Mouse (Mus musculus) myocyte (in vitro differentiated cells): ENCODE data around the gene Tmem11.

Experiments
- MAX ChIP-seq: IDR thresholded peaks from one replicate; pipeline ENCODE4 v1.6.1; 2011; ENCODE audit warnings: low read depth, mild to moderate bottlenecking, control low read depth
- MYOD1 ChIP-seq, 3 experiments: IDR thresholded peaks; one replicate each; pipeline ENCODE4 v1.6.1; 2011; ENCODE audit warnings: control low read depth in 2 of 3, low read depth in 2 of 3, mild to moderate bottlenecking in 2 of 3, moderate library complexity in 1 of 3; ENCODE audit not compliant: insufficient read length in 2 of 3, control insufficient read depth in 1 of 3
- MYOG ChIP-seq, 3 experiments: IDR thresholded peaks; one replicate each; pipeline ENCODE4 v1.6.1; 2011; ENCODE audit warnings: control low read depth in 2 of 3, low read depth in 2 of 3, mild to moderate bottlenecking in 2 of 3; ENCODE audit not compliant: insufficient read length in 2 of 3, control insufficient read depth in 1 of 3, insufficient read depth in 1 of 3
- POLR2A ChIP-seq: IDR thresholded peaks from one replicate; pipeline ENCODE4 v1.6.1; 2011; ENCODE audit warnings: low read depth, mild to moderate bottlenecking, control low read depth, moderate library complexity; ENCODE audit not compliant: insufficient read length
- SRF ChIP-seq: IDR thresholded peaks from one replicate; pipeline ENCODE4 v1.6.1; 2011; ENCODE audit warnings: low read depth; ENCODE audit not compliant: control insufficient read depth, insufficient read length
- TCF12 ChIP-seq: IDR thresholded peaks from one replicate; pipeline ENCODE4 v1.6.1; 2011; ENCODE audit warnings: mild to moderate bottlenecking, control low read depth; ENCODE audit not compliant: poor library complexity, insufficient read depth, severe bottlenecking
- TCF3 ChIP-seq: IDR thresholded peaks from one replicate; pipeline ENCODE4 v1.6.1; 2011; ENCODE audit warnings: low read depth, control low read depth; ENCODE audit not compliant: insufficient read length
- USF1 ChIP-seq: IDR thresholded peaks from one replicate; pipeline ENCODE4 v1.6.1; 2011; ENCODE audit warnings: low read depth, mild to moderate bottlenecking, control low read depth, moderate library complexity

DNA sequence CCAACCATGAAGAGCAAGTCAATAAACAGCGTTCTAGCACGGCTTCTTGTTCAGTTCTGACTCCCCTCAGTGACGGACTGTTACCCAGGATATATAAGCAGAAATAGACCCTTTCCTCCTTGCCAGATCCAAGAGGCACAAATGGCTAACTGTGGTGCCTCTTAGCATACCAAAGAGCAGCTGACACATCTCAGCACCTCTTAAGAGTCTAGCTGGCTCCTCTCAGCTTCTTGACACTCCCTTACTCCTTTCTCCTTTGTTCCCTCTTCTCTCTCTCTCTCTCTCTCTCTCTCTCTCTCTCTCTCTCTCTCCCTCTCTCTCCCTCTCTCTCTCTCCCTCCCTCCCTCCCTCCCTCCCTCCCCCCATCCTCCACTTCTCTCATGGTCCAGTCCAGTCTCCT is 11.7 kb upstream of the Tmem11 start:
- TF ChIP-seq POLR2A = no peak
- no peak for TF ChIP-seq USF1
- TF ChIP-seq SRF = no peak
- TF ChIP-seq MYOG (IDR thresholded peaks at IDR 0.05; ENCODE audit: control insufficient read depth in 1 of 3, insufficient read depth in 1 of 3, insufficient read length in 2 of 3, low read depth in 2 of 3) = no peak
- no peak for TF ChIP-seq TCF3
- no peak for TF ChIP-seq MAX
- TF ChIP-seq MYOD1 (IDR thresholded peaks at IDR 0.05; ENCODE audit: control insufficient read depth in 1 of 3, insufficient read length in 2 of 3, low read depth in 2 of 3) = no peak
- no peak for TF ChIP-seq TCF12
